Mouse (Mus musculus) layer of hippocampus, adult 2 months (tissue): Measurements from ENCODE around the gene Dse. TPM values are rescaled to one million over a fixed set of nuclear protein-coding genes. Genes with fewer than 3 reads are reported as not detected.

ENCODE experiments used
- DNase-seq, 2 experiments: peaks; one replicate each; pipeline ENCODE4 v3.0.0; 2022; ENCODE audit warnings: low spot score in 2 of 2
- H3K27ac ChIP-seq: fragments of 200-600 bp; 2 replicates; pipeline ENCODE4 v1.8.1; 2022
- H3K4me3 ChIP-seq: fragments of 200-600 bp; 2 replicates; pipeline ENCODE4 v1.8.1; 2022; ENCODE audit warnings: mild to moderate bottlenecking
- CTCF ChIP-seq: fragments of 200-600 bp; conservative IDR thresholded peaks from 2 replicates; pipeline ENCODE4 v1.8.1; 2022; ENCODE audit warnings: antibody characterized with exemption, mild to moderate bottlenecking, moderate library complexity
- total RNA-seq, 2 experiments: library from RNA; stranded (reverse); gene quantifications; 2 replicates each; pipeline ENCODE4 v1.2.3; 2021

The Dse gene
- total RNA-seq, 2 experiments from 2014 or later = 6.2 to 7.3 TPM

- TF ChIP-seq CTCF = no peak
- H3K27ac ChIP-seq = no peak overlapping the region
- DNase-seq = no peak
Observed at GRCm38 (mm10) chr10:34223660-34224059, 16.1 kb upstream of the Dse start.

GRCm38 (mm10) chr10:34221909-34222620 is 14.6 kb upstream of the Dse start:
- DNase-seq = no peak
- H3K27ac ChIP-seq = no peak overlapping the region
- TF ChIP-seq CTCF = no peak
- no peak overlapping the region for H3K4me3 ChIP-seq

More at GRCm38 (mm10) chr10:34223660-34224059, 16.1 kb upstream of the Dse start:
- H3K4me3 ChIP-seq = no peak overlapping the region

- Histone ChIP-seq H3K4me3 (no peak overlapping the region), H3K27ac (no peak overlapping the region)
- DNase-seq = no peak
- no peak for TF ChIP-seq CTCF
Observed at GRCm38 (mm10) chr10:34218191-34218590, 10.7 kb upstream of the Dse start.

- H3K4me3 ChIP-seq = no peak overlapping the region
- DNase-seq = no peak
- no peak for TF ChIP-seq CTCF
- H3K27ac ChIP-seq = no peak overlapping the region
Observed at GRCm38 (mm10) chr10:34215667-34216066, 8.2 kb upstream of the Dse start.

- no peak overlapping the region for H3K27ac ChIP-seq
- no peak for DNase-seq
- no peak overlapping the region for H3K4me3 ChIP-seq
- TF ChIP-seq CTCF = no peak
Observed at GRCm38 (mm10) chr10:34209951-34210350, 2.4 kb upstream of the Dse start.

GRCm38 (mm10) chr10:34208031-34208430 is 516 bp upstream of the Dse start:
- Histone ChIP-seq H3K4me3 (peak overlapping the region; percentile 29; the same call in 1 of the 2 replicates), H3K27ac (no peak overlapping the region)
- TF ChIP-seq CTCF = no peak
- no peak for DNase-seq

- Histone ChIP-seq H3K4me3 (peak overlapping the region; percentile 88), H3K27ac (peak overlapping the region; percentile 82)
- peak; percentile 6 to 41 for DNase-seq
- TF ChIP-seq CTCF = peak; percentile 47
Observed at GRCm38 (mm10) chr10:34206783-34207502, 572 bp downstream of the Dse start.

- DNase-seq = peak; percentile 8 to 30
- Histone ChIP-seq H3K4me3 (peak overlapping the region; percentile 88), H3K27ac (peak overlapping the region; percentile 82)
- no peak for TF ChIP-seq CTCF
Observed at GRCm38 (mm10) chr10:34206436-34206782, 1.1 kb downstream of the Dse start.

- no peak overlapping the region for H3K4me3 ChIP-seq
- DNase-seq = no peak
- TF ChIP-seq CTCF = 0 out of 2 replicates have a peak, but pooled peaks have one; percentile 14
- H3K27ac ChIP-seq = no peak overlapping the region
Observed at GRCm38 (mm10) chr10:34205825-34206224, 1.7 kb downstream of the Dse start.

GRCm38 (mm10) chr10:34200689-34201088 is 6.8 kb downstream of the Dse start:
- Histone ChIP-seq H3K4me3 (no peak overlapping the region), H3K27ac (no peak overlapping the region)
- TF ChIP-seq CTCF = no peak
- DNase-seq = no peak

GRCm38 (mm10) chr10:34198574-34198973 is 8.9 kb downstream of the Dse start:
- Histone ChIP-seq H3K4me3 (no peak overlapping the region), H3K27ac (no peak overlapping the region)
- no peak for TF ChIP-seq CTCF
- DNase-seq = no peak

- no peak for TF ChIP-seq CTCF
- H3K27ac ChIP-seq = no peak overlapping the region
- DNase-seq = no peak
- H3K4me3 ChIP-seq = no peak overlapping the region
Observed at GRCm38 (mm10) chr10:34198061-34198460, 9.5 kb downstream of the Dse start.

- Histone ChIP-seq H3K4me3 (no peak overlapping the region), H3K27ac (no peak overlapping the region)
- no peak for TF ChIP-seq CTCF
- no peak for DNase-seq
Observed at GRCm38 (mm10) chr10:34197269-34197668, 10.2 kb downstream of the Dse start.

GRCm38 (mm10) chr10:34194957-34195356 is 12.6 kb downstream of the Dse start:
- Histone ChIP-seq H3K4me3 (no peak overlapping the region), H3K27ac (no peak overlapping the region)
- DNase-seq = no peak
- TF ChIP-seq CTCF = no peak
